Mouse (Mus musculus) left cerebral cortex, postnatal 4 days (tissue): Measurements from ENCODE around the gene Olfr221. TPM values are rescaled to one million over a fixed set of nuclear protein-coding genes. Genes with fewer than 3 reads are reported as not detected.
"Not testable (repeated sequence)": the region's sequence is repeated elsewhere in the genome, so short reads cannot be mapped to it uniquely, and the experiment has no call there.

Experiments used
- DNase-seq: peaks from one replicate; pipeline ENCODE4 v3.0.0-alpha.2; 2022
- intact Hi-C: fragments of 180-260 bp; cut with DNase I; formaldehyde crosslinking; loops from one replicate; pipeline ENCODE4 v1.15.1; 2025
- total RNA-seq, 2 experiments: library from RNA; stranded (reverse); gene quantifications; 2 replicates each; pipeline ENCODE4 v1.2.3; 2021

Gene Olfr221
- not detected for total RNA-seq

- intact Hi-C loops, DNase-seq: not testable (repeated sequence)
Observed at GRCm38 (mm10) chr14:52042359-52042758, at the start of gene Olfr221. Olfr221 (minus strand) TSS chr14:52042459.

- intact Hi-C loops = no loop called here
- DNase-seq = no peak
Observed at GRCm38 (mm10) chr14:52083083-52083482, 40.8 kb upstream of the Olfr221 start.

GRCm38 (mm10) chr14:52071599-52072137 lies 29.4 kb upstream of the Olfr221 start:
- DNase-seq = no peak
- intact Hi-C loops = loop anchor here (10.0 kb wide), 1 partner anchor 143 kb away; no protein-coding TSS in a partner anchor

DNA sequence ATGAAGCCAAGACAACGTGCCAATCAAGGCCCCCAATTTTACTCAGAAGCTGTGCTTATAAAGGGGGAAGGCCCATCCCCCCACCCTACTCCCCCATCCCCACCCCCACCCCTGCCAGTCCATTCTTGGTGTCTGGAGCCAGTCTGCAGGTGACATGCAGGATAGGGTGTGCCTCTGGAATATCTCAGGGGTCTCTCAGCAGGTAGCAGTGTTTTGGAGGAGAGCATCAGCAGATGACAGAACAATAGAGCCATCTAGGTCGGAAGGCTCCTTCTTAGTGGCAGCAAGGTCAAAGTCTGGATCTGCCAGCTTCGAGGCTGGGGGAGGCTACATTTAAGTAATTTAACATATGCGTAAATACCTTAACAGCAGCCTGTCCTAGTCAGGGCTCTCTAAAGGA lies 23.9 kb upstream of the Olfr221 start:
- no peak for DNase-seq
- intact Hi-C loops = no loop called here

GRCm38 (mm10) chr14:52061798-52062197 lies 19.5 kb upstream of the Olfr221 start:
- DNase-seq = no peak
- intact Hi-C loops = no loop called here

DNA sequence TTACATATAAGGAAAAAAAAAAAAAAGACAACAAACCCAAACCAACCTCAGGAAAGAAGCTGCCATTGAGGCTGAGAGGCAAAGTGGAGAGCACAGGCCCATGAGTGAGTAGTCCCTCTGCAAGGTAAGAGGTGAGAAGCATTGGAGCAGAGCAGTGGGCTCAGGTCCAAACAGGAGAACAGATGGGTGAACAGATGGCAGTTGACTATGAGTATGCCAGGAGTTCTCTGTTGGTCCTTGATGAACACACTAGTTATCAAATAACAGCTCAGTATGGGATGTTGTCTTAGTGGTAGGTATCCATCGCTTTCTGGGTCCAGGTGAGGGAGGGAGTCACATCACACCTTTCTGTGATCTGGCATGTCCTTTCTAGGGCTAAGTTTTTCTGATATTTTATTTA lies 18.5 kb upstream of the Olfr221 start:
- intact Hi-C loops = no loop called here
- peak; percentile 68 for DNase-seq

- intact Hi-C loops = no loop called here
Observed at GRCm38 (mm10) chr14:52059982-52060381, 17.7 kb upstream of the Olfr221 start.

GRCm38 (mm10) chr14:52052720-52053119 lies 10.5 kb upstream of the Olfr221 start:
- DNase-seq, intact Hi-C loops: not testable (repeated sequence)

More at GRCm38 (mm10) chr14:52059982-52060381, 17.7 kb upstream of the Olfr221 start:
- DNase-seq = no peak

DNA sequence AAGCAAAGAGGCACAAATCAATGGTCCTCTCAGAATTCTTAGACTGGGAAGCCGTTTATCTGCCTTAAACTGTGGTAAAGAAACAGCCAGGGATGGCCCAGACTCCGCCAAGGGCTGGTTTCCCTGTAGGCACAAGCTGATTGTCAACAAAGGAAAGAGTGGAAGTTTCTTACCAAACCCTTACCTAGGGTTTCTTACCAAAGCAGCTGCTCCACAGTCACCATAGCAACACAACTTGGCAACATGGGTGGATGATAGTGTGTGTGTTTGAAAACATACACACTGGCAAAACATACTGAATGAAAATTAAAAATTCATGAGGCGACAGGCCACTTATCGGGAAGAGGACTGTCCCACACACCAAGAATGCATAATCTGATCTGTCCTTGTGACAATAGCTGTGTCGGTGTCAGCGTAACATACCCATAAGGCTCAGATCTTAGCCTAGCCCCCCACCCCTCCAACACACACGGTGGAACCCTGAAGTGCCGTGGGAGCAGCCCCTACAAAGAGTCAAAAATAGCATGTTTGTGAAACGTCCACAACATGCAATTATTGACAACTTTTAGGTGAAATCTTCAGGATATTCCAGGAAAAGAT lies 3.8 kb upstream of the Olfr221 start:
- intact Hi-C loops = no loop called here

DNA sequence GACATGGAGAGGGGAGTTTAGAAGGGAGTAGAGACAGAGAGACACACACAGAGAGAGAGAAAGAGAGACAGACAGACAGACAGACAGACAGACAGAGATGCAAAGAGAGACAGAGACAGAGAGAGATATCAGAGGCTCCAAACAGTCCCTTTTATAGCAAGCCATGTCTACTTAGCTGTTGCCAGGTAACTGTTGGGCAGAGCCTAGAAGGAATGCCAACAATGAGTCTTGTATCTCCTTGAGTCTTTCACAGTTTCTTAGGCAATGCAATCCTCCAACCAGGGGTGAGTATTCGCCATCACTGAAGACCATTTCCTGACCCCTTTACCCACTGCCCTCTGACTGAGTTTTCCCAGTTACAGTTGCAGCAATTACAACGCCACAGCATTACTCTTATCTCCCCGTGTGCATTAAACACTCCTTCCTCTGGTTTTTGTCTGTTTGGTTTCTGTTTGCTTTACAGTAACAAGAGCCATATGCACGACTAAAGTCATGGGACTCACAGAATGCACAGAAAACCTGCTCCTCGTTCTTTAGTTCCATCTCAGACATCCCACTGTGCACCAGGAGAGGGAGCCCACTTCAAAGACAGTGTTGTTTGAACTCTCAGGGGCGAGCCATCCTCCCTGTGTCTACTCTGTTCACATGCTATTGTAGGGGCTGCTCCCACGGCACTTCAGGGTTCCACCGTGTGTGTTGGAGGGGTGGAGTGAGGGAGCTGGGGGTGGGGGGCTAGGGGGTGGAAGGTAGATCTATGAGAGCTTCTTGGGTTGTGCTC lies 2.8 kb upstream of the Olfr221 start:
- peak; percentile 49 for DNase-seq
- intact Hi-C loops = no loop called here

More for the DNA sequence above, 3.8 kb upstream of the Olfr221 start:
- no peak for DNase-seq

DNA sequence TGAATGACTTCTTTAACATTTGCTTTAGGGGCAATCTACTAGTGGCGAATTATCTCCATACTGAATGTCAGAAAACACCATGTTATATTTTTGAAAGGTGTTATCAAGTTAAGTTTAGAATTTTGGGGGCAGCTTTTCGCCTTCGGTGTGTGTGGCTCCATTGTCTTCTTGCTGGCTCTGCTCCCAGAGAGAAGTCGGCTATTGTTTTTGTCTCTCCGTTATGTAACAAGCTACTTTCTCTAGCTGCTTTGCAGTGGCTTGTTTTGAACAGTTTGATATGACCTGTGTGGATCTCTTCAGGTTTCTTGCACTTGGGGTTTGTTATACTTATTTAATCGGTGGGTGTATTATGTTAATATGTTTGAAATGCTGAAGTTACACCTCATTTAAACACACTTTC lies 1.2 kb upstream of the Olfr221 start:
- intact Hi-C loops = no loop called here
- no peak for DNase-seq

- DNase-seq = no peak
- intact Hi-C loops = no loop called here
Observed at GRCm38 (mm10) chr14:52039332-52039731, 2.9 kb downstream of the Olfr221 start.

GRCm38 (mm10) chr14:52035926-52036325 lies 6.3 kb downstream of the Olfr221 start:
- no peak for DNase-seq

GRCm38 (mm10) chr14:52026342-52026741 lies 15.9 kb downstream of the Olfr221 start:
- intact Hi-C loops = no loop called here
- no peak for DNase-seq

More at GRCm38 (mm10) chr14:52035926-52036325, 6.3 kb downstream of the Olfr221 start:
- intact Hi-C loops = no loop called here

- DNase-seq = no peak
- intact Hi-C loops = no loop called here
Observed at GRCm38 (mm10) chr14:52024133-52024532, 18.1 kb downstream of the Olfr221 start.

DNA sequence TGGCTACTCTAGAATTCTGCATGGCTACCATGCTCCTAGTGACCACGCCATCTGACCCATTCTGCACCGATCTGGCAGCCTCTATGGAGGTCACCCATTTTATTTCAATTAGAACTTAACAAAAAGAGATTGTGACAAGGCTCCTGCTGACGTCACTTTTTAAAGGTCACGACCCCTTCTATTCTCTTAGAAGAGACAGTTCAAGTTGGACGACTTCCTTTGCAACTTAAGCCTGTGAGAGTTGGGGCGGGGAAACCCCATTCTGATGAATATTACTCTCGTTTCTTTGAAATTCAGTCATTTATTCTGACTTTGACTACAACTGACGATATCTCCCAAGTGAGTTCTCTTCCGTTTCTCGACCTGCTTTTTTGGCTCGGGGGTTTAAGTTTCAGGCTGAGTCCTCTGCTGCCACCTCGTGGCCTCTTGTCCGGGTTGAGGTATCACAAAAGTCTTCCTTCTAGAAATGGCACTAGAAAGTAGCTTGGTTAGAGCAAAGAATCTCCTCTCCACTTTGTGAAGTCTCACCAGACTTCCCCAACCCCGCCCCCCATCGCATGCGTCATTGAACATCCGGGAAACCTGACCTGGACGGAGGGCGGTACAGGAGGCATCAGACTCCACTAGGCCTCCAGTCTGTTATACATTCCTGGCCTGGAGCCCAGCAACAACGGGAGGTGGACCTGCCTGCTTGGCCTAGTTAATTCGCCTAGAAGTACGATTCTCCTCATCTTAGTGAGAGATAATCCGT lies 19.4 kb downstream of the Olfr221 start:
- DNase-seq = peak; percentile 96
- intact Hi-C loops = no loop called here

DNA sequence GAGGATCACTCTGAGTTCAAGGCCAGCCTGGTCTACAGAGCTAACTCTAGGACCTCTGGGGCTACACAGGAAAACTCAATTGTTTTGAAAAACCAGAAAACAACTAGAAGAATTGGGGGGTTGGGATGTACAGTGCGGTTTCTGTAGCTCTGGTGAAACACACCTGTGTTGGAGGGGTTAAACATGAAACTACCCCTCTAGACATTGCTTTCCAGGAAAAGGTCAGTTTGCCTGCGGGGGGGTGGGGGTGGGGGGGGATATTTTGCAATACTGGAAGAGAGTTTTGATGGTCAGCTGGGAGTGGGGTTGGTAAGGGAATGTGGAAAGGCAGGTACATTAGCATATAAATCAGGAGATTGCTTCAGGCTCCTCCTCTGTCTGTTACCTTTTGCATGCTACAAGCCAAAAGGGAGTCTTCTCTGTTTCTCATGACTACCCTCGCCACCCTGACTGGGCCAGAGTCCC lies 20.0 kb downstream of the Olfr221 start:
- intact Hi-C loops = no loop called here
- DNase-seq = no peak

DNA sequence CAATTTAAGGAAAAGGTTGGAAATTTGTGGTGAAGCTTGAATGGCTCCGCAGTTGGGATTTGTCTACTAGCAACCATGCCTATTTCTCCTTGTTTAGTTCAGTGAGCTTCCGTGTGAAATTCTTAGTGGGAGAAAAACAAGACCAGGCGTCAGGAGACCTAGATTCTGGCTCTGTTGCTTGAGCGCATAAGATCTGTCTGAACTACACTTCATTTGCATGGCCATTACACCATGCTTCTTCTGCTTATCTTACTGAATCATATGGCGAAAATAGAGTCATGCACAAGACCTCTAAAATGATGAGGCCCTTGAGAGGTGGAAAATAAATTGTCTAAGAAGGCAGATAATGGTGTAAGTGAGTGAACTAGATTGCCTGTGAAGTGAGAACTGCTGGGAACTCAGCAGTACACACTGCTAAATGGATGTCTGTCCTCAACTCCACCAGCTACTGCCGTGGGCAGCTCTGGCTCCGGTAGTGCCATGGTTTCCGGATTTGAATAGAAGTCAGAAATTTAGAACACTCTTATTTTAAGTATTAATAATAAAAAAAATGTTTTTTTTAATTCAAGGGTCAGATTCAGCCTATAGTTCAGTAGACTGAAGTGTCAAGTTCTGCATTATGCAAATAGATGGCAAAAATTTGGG lies 20.6 kb downstream of the Olfr221 start:
- intact Hi-C loops = no loop called here
- no peak for DNase-seq

DNA sequence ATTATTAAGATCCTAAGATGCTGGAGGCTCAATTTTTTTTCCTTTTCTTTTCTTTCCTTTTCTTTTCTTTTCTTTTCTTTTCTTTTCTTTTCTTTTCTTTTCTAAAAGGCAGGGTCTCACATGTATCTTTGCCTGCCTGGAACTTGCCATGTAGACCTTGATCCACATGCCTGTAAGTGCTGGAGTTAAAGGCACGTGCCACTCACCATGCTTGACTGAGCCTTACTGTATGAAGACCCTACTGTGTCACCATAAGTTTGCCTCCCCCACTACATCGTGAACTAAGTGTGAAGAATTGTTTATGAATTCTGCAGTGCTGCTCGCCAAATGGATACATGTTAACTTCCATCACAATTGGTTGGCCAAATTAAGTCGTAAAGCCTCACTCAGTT lies 21.1 kb downstream of the Olfr221 start:
- no peak for DNase-seq
- intact Hi-C loops = no loop called here

GRCm38 (mm10) chr14:52020486-52021137 lies 21.6 kb downstream of the Olfr221 start, which contains the start of gene Zfp219:
Zfp219 (minus strand) TSS chr14:52020733.
- DNase-seq = peak; percentile 60
- intact Hi-C loops = no loop called here
